Mouse (Mus musculus): ENCODE measurements around the gene Zar1l. TPM values are rescaled to one million over a fixed set of nuclear protein-coding genes. Genes with fewer than 3 reads are reported as not detected.
"Not testable (repeated sequence)": the region's sequence is repeated elsewhere in the genome, so short reads cannot be mapped to it uniquely, and the experiment has no call there.

The Zar1l gene
- polyA plus RNA-seq (2012; rRNA removed): 0.10 and 0.48 TPM in 2 replicates

- no peak for DNase-seq (ENCODE audit: extremely low spot score in 1 of 2, low spot score in 1 of 2)
Measured at GRCm38 (mm10) chr5:150518064-150518463, at the start of gene Zar1l. Zar1l (minus strand) TSS chr5:150518164.

- no peak for DNase-seq (ENCODE audit: extremely low spot score in 1 of 2, low spot score in 1 of 2)
Measured at GRCm38 (mm10) chr5:150566971-150567370, 49.0 kb upstream of the Zar1l start.

GRCm38 (mm10) chr5:150566226-150566625 is 48.3 kb upstream of the Zar1l start:
- DNase-seq (ENCODE audit: extremely low spot score in 1 of 2, low spot score in 1 of 2): peak; percentile 64 to 85

DNA sequence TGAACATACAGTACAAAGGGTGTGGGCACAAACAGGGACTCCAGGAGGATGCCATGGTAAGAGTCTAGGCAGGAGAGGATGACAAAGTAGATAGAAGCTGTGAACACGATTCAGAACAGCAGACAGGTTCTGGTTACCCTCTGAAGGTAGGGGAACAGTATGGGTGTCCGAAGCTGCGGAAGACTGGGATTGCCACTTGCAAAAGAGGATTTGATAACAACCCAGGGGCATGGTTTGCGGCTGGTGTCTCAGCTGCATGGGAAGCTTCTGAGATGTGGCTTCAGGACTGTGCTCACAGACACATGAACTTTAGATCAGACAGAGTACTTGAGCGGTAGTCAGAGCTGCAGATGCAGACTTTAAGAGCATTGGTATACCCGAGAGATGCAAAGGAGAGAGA is 46.5 kb upstream of the Zar1l start:
- DNase-seq (ENCODE audit: extremely low spot score in 1 of 2, low spot score in 1 of 2): no peak

- no peak for DNase-seq (ENCODE audit: extremely low spot score in 1 of 2, low spot score in 1 of 2)
Measured at GRCm38 (mm10) chr5:150561783-150562182, 43.8 kb upstream of the Zar1l start.

DNA sequence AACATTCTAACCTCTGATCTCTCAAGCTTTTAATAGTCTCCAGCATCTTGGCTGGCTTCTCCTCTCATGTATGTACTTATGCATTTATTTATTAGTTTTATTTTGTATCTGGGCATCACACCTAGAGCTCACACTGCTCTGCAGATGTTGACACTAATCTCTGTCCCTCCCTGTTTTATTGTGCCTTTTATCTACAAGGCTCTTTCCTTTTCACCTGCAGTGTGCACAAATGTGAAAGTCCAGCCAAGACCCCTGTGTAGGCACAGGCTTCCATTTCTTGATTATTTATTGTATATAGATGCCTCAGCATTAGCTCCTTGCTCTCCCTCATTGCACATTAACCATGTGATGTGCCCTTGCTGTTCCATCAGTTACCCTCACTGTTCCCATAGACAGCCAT is 43.4 kb upstream of the Zar1l start:
- DNase-seq (ENCODE audit: extremely low spot score in 1 of 2, low spot score in 1 of 2): no peak

DNA sequence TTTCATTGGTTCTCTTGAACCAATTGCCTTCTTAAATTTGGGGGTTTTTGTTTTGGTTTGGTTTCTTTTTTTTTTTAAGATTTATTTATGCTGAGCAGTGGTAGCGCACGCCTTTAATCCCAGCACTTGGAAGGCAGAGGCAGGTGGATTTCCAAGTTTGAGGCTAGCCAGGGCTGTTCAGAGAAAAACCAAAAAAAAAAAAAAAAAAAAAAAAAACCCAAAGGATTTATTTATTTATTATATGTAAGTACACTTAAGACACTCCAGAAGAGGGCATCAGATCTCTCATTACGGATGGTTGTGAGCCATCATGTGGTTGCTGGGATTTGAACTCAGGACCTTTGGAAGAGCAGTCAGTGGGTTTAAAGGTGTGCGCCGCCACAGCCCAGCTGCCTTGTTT is 42.9 kb upstream of the Zar1l start:
- no peak for DNase-seq (ENCODE audit: extremely low spot score in 1 of 2, low spot score in 1 of 2)

DNA sequence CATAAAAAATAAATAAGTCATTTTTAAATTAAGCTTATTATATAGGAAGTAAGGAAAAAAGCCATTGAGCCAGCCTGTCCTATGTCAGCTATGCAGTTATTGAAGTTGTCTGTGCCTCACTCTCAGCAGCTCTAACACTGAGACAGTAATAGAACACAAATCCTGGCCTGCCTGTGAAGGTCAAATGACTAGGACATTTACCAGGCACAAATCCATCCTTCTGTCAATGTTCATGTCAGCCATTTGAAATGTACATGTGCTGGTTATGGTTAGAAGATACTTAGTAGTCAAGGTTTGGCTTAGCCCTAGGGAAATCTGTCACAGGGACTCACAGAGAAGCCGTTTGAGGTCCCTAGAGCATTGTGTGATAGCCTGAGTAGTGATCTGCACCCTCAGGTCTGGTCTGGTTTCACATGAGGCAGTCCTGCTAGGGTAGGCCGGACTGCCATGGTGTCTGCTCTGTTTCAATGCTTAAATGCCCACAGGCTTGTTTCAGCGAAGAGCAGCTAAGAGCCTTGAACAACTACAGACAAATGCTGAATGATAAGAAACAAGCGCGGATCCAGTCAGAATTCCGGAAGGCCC is 41.6 kb upstream of the Zar1l start:
- no peak for DNase-seq (ENCODE audit: extremely low spot score in 1 of 2, low spot score in 1 of 2)

GRCm38 (mm10) chr5:150551637-150552036 is 33.7 kb upstream of the Zar1l start:
- no peak for DNase-seq (ENCODE audit: extremely low spot score in 1 of 2, low spot score in 1 of 2)

GRCm38 (mm10) chr5:150543184-150543583 is 25.2 kb upstream of the Zar1l start:
- DNase-seq (ENCODE audit: extremely low spot score in 1 of 2, low spot score in 1 of 2): no peak

- no peak for DNase-seq (ENCODE audit: extremely low spot score in 1 of 2, low spot score in 1 of 2)
Measured at GRCm38 (mm10) chr5:150541302-150541701, 23.3 kb upstream of the Zar1l start.

GRCm38 (mm10) chr5:150525239-150525638 is 7.3 kb upstream of the Zar1l start:
- DNase-seq (ENCODE audit: extremely low spot score in 1 of 2, low spot score in 1 of 2): no peak

- peak in 1 of 2 experiments; percentile 24 for DNase-seq (ENCODE audit: extremely low spot score in 1 of 2, low spot score in 1 of 2)
Measured at GRCm38 (mm10) chr5:150522867-150523234, 4.9 kb upstream of the Zar1l start.

DNA sequence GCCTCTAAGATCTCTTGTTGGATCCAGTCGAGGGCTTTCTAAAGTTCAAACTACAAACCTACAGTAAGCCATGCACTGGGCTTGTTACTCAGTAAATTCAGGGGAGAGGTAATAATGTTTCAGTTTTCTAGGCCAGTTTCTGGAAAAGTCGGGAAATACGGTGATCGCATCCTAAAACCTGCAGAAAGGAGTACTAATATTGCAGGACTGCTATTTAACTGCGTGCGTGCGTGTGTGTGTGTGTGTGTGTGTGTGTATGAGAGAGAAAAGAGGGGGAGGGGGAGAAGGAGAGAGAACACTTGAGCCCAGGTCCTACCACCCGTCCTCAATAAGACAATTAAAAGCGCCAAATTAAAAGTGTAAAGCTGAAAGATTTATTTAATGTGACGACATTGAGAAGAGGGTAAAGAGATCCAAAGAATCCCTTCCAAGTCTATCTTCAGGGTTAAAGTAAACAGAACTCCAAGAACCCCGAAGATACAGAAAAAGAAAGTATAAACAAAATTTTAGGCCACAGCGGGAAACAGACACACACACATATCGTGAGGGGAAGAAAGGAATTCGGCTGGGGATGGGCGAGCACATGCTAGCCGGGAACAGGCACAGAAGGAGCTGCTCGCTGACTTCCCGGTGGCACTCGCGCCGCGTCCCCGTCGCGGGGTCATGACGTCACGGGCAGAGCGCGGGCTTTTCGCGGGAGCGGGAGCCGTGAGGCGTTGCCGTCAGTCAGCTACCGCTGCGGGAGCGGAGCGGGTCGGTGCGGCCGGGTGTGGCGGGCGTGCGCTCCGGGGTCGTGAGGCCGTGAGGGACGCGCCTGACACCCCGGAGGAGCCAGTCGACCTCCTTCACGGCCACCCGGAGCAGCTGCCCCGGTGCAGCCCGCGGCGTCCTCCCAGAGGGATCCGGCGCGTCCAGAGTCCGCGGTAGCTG is 4.2 kb upstream of the Zar1l start, which contains the start of gene Brca2:
Gene Brca2, plus strand, starts transcription at position 694 of the 930 bp plus-strand sequence.
- peak; percentile 61 to 93 for DNase-seq (ENCODE audit: extremely low spot score in 1 of 2, low spot score in 1 of 2)

GRCm38 (mm10) chr5:150519551-150519950 is 1.6 kb upstream of the Zar1l start:
- peak in 1 of 2 experiments; percentile 20 for DNase-seq (ENCODE audit: extremely low spot score in 1 of 2, low spot score in 1 of 2)

DNA sequence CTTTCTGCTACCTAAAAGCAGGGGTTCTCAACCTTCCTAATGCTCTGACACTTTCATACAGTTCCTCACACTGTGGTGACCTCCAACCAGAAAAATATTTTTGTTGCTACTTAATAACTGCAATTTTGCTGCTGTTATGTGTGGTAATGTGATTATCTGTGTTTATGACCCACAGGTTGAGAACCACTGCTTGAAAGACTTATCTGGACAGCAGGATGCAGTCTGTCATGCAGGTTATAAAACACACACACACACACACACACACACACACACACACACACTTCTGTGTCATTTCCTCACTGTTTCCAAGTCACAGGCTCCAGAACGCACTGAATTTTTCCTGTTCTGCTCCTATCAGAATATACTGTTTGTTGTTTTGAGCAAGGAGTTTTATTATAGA is 3.9 kb downstream of the Zar1l start:
- DNase-seq (ENCODE audit: extremely low spot score in 1 of 2, low spot score in 1 of 2): no peak

GRCm38 (mm10) chr5:150513264-150513663 is 4.7 kb downstream of the Zar1l start:
- no peak for DNase-seq (ENCODE audit: extremely low spot score in 1 of 2, low spot score in 1 of 2)

- no peak for DNase-seq (ENCODE audit: extremely low spot score in 1 of 2, low spot score in 1 of 2)
Measured at GRCm38 (mm10) chr5:150510451-150511225, 7.3 kb downstream of the Zar1l start.

- DNase-seq (ENCODE audit: extremely low spot score in 1 of 2, low spot score in 1 of 2): peak in 1 of 2 experiments; percentile 55
Measured at GRCm38 (mm10) chr5:150495792-150496191, 22.2 kb downstream of the Zar1l start.

GRCm38 (mm10) chr5:150491573-150492173 is 26.3 kb downstream of the Zar1l start:
- not testable (repeated sequence) for DNase-seq (ENCODE audit: extremely low spot score in 1 of 2, low spot score in 1 of 2)

- no peak for DNase-seq (ENCODE audit: extremely low spot score in 1 of 2, low spot score in 1 of 2)
Measured at GRCm38 (mm10) chr5:150490821-150491220, 27.1 kb downstream of the Zar1l start.
